Mouse (Mus musculus): ENCODE data around the gene 4933430I17Rik. TPM values are rescaled to one million over a fixed set of nuclear protein-coding genes. Genes with fewer than 3 reads are reported as not detected.

4933430I17Rik gene
- polyA plus RNA-seq (2014; fragmentation: Illumina TruSeq; extraction: RNeasy Lipid Tissue Mini Kit (QIAGEN cat#74804); ENCODE audit: low read depth, low replicate concordance), result 1.3 TPM

DNA sequence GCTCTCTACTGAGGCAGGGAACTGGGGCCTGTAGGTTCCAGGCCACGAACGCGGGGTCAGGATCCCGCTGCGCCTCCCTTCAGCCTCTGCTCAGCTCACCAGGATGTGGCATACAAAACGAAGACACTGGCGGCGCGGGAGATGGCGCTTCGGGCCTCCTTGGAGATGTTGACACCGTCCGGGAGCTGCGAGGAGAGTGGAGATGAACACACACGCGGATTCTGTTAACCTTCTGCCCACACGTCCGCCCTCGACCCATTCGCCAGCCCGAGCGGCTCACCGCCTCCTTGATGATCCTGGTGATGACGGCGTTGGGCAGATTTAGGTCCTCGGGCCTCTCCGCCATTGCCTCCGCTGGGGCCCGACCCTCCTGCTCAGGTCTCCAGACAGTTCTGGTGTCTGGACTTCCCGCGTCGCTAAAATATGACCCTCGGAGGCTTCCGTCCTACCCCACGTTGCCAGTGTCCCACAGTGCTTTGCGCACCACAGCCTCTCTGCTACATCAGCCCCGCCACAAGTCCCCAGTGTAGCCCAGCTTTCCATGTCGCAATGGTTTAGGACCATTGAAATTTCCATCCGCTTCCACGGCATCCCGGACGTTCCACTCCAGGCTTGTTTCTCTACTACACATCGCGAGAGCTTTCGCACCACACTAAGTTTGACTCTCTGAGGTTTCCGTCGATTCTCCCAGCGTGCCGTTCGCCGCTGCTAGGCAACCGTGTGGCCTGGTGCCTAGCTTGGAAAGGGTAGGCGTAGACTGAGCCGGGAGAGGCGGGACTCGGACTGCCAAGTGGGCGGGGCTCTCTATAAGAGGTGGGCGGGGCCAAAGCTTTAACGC is at the start of gene 4933430I17Rik, which contains the start of gene Pole3:
Gene 4933430I17Rik, plus strand, starts transcription at position 719 of the 838 bp plus-strand sequence.
Gene Pole3, minus strand, starts transcription at position 418 of the 838 bp plus-strand sequence.

DNA sequence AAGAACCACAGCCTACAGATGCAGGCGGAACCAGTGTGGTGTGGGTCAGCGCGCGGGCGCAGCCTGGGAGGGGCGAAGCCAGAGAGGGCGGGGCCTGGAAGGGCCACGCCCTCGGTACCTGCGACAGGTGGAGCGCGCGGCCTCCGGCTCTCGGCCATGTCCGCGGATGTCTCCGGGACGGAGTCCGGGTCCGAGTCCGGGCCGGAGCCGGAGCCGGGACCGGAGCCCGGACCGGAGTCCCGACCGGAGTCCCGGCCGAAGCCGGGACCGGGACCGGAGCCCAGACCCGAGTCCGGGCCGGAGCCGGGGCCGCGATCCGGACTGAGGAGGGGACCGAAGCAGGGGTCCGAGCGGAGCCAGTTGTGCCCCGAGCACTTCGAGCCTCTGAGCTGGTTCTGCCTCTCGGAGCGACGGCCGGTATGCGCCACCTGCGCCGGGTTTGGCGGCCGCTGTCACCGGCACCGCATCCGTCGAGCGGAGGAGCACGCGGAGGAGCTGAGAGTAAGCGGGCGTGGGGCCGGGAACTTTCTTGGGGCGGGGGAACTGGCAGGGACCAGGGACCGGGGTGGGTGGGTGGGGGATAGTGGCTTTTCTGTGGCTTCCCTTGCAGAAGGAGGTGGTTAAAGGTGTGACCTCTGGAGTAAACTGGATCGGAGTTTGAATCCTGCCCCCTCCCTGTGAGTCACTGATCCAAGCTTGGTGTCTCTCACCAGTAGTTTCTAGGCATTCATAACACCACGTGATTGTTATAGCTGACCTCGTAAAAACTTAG is 45.0 kb upstream of the 4933430I17Rik start, which contains the start of gene Bspry:
Gene Bspry, plus strand, starts transcription at position 117 of the 772 bp plus-strand sequence.

DNA sequence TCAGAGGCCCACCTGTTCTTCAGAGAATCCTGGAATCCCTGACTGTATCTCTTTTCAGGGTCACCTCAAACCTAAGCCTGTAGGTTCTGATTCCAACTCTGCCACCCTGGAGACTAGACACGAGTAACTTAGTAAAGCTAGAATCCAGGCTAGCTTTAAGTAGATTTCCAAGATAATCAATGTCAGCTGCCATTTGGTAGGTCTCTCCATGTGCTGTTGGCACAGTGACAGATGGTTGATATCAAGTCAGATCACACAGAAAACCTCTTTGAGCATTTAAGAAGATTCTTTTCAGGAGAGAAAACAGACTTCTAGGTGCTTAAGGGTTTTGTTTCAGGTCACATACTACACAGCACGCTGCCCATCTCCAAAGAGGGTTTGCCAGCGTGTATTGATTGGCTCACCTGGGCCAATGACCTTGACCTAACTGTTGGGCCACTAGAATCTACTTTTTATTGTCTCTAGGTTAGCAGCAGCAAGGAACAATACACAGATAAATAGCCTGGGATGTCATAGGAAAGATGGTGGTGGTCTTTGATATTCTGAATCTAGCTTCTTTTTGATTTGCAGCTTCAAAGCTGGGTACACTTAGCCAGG is 21.7 kb upstream of the 4933430I17Rik start, which contains the start of gene Hdhd3:
Gene Hdhd3, minus strand, starts transcription at position 94 of the 597 bp plus-strand sequence.

DNA sequence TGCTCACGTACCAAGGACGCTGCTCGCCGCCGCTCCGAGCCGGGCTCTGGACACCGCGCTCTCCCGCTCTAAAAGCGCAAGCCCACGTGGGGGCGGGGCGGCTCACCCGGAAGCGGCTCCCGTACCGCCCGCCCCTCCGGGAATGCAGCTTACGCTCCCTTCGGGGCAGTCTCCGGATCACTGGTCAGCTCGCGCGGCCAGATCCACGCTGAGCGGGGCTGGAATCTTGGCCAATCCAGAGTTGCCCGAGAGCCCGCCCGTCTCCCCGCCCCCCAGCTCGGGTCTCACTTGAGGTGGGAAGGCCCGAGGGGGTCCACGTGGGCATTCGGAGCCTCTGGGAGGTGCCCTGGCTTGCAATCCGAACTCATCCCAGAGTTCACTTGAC is 5.3 kb upstream of the 4933430I17Rik start, which contains the start of gene Alad:
Gene Alad, minus strand, starts transcription at position 70 of the 385 bp plus-strand sequence.

DNA sequence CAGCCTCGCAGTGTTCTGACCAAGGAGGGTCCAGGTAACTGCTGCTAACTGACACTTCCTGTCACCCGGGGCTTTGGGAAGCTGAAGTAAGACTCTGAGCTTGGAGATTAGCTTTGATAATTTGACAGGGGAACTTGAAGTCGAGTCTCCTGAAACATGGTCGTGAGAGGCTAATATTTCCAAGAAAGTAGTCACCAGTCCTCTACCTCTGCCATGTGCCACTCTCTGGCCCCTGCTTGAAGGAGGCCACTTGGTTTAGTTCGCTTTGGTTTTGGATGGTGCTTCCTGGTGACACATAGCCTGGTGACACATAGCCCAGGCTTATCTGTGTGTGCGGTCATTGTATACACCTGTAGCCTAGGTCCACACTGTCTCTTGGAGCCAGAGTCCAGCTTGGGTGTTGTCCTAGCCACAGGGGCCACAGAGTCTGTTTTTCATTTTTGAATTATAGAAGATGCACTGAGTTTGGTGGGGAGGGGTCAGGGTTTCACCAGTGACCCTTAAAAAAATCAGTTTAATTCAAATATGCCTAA is 34.7 kb downstream of the 4933430I17Rik start, which contains the start of gene Rgs3:
Gene Rgs3, plus strand, starts transcription at position 51 of the 533 bp plus-strand sequence.

Other genes with a start within 250 kb of the 4933430I17Rik start
- gene Fkbp15, start 164.8 kb upstream of the 4933430I17Rik start, polyA plus RNA-seq (2014; fragmentation: Illumina TruSeq; extraction: RNeasy Lipid Tissue Mini Kit (QIAGEN cat#74804); ENCODE audit: low read depth, low replicate concordance), result 27.7 TPM
- gene Slc31a1, start 164.6 kb upstream of the 4933430I17Rik start, polyA plus RNA-seq (2014; fragmentation: Illumina TruSeq; extraction: RNeasy Lipid Tissue Mini Kit (QIAGEN cat#74804); ENCODE audit: low read depth, low replicate concordance), result 78.7 TPM
- 61.6 TPM for gene Cdc26, start 116.7 kb upstream of the 4933430I17Rik start, polyA plus RNA-seq (2014; fragmentation: Illumina TruSeq; extraction: RNeasy Lipid Tissue Mini Kit (QIAGEN cat#74804); ENCODE audit: low read depth, low replicate concordance)
- gene Prpf4, start 116.6 kb upstream of the 4933430I17Rik start, polyA plus RNA-seq (2014; fragmentation: Illumina TruSeq; extraction: RNeasy Lipid Tissue Mini Kit (QIAGEN cat#74804); ENCODE audit: low read depth, low replicate concordance), result 12.0 TPM
- 1.4 TPM for gene Rnf183, start 90.1 kb upstream of the 4933430I17Rik start, polyA plus RNA-seq (2014; fragmentation: Illumina TruSeq; extraction: RNeasy Lipid Tissue Mini Kit (QIAGEN cat#74804); ENCODE audit: low read depth, low replicate concordance)
- 6.5 TPM for gene Wdr31, start 54.5 kb upstream of the 4933430I17Rik start, polyA plus RNA-seq (2014; fragmentation: Illumina TruSeq; extraction: RNeasy Lipid Tissue Mini Kit (QIAGEN cat#74804); ENCODE audit: low read depth, low replicate concordance)
- 64.5 TPM for gene Bspry, start 45.3 kb upstream of the 4933430I17Rik start, polyA plus RNA-seq (2014; fragmentation: Illumina TruSeq; extraction: RNeasy Lipid Tissue Mini Kit (QIAGEN cat#74804); ENCODE audit: low read depth, low replicate concordance)
- gene Hdhd3, start 21.9 kb upstream of the 4933430I17Rik start, polyA plus RNA-seq (2014; fragmentation: Illumina TruSeq; extraction: RNeasy Lipid Tissue Mini Kit (QIAGEN cat#74804); ENCODE audit: low read depth, low replicate concordance), result 11.0 TPM
- gene Alad, start 5.5 kb upstream of the 4933430I17Rik start, polyA plus RNA-seq (2014; fragmentation: Illumina TruSeq; extraction: RNeasy Lipid Tissue Mini Kit (QIAGEN cat#74804); ENCODE audit: low read depth, low replicate concordance), result 185 TPM
- gene Pole3, start 301 bp upstream of the 4933430I17Rik start, polyA plus RNA-seq (2014; fragmentation: Illumina TruSeq; extraction: RNeasy Lipid Tissue Mini Kit (QIAGEN cat#74804); ENCODE audit: low read depth, low replicate concordance), result 51.0 TPM
- gene Rgs3, start 34.5 kb downstream of the 4933430I17Rik start, polyA plus RNA-seq (2014; fragmentation: Illumina TruSeq; extraction: RNeasy Lipid Tissue Mini Kit (QIAGEN cat#74804); ENCODE audit: low read depth, low replicate concordance), result 116 TPM